Mouse (Mus musculus) heart, embryonic 12.5 days (tissue): ENCODE measurements around the gene Rab42. TPM values are rescaled to one million over a fixed set of nuclear protein-coding genes. Genes with fewer than 3 reads are reported as not detected.

ENCODE experiments used
- ATAC-seq: fragments of 200-750 bp; cut with Nextera tagmentation; 2 replicates; pipeline ENCODE4 v1.8.0; 2017; ENCODE audit warnings: moderate TSS enrichment, moderate library complexity; ENCODE audit not compliant: insufficient number of reproducible peaks, low FRiP score
- H3K27ac ChIP-seq: fragments of 300-500 bp; sonication (generic); 2 replicates; pipeline ENCODE4 v1.5.1; 2016; ENCODE audit warnings: mild to moderate bottlenecking, moderate library complexity; ENCODE audit not compliant: poor library complexity, severe bottlenecking
- H3K27me3 ChIP-seq: fragments of 300-500 bp; sonication (generic); replicated peaks from 2 replicates; pipeline ENCODE4 v1.6.1; 2016; ENCODE audit warnings: mild to moderate bottlenecking, moderate library complexity
- H3K36me3 ChIP-seq: fragments of 300-500 bp; sonication (generic); 2 replicates; pipeline ENCODE4 v1.6.1; 2016; ENCODE audit warnings: mild to moderate bottlenecking, moderate library complexity
- H3K4me1 ChIP-seq: fragments of 300-500 bp; sonication (generic); replicated peaks from 2 replicates; pipeline ENCODE4 v1.6.1; 2016; ENCODE audit warnings: mild to moderate bottlenecking
- H3K4me2 ChIP-seq: fragments of 300-500 bp; sonication (generic); 2 replicates; pipeline ENCODE4 v1.6.1; 2016; ENCODE audit warnings: mild to moderate bottlenecking, moderate library complexity
- H3K4me3 ChIP-seq: fragments of 300-500 bp; sonication (generic); 2 replicates; pipeline ENCODE4 v1.5.1; 2016; ENCODE audit warnings: mild to moderate bottlenecking
- H3K9ac ChIP-seq: fragments of 300-500 bp; sonication (generic); 2 replicates; pipeline ENCODE4 v1.6.1; 2016; ENCODE audit warnings: mild to moderate bottlenecking, moderate library complexity
- H3K9me3 ChIP-seq: fragments of 300-500 bp; sonication (generic); replicated peaks from 2 replicates; pipeline ENCODE4 v1.6.1; 2016; ENCODE audit warnings: mild to moderate bottlenecking, moderate library complexity
- WGBS: fragments of 180-500 bp; shearing (Covaris S2); methylation state at CpG from one replicate; pipeline ENCODE4 v1.1.7; 2016; 5-methylcytosine and 5-hydroxymethylcytosine counted together
- polyA plus RNA-seq: library from polyadenylated mRNA; unstranded; fragments of >200 nt; fragmentation: Nextera tagmentation; extraction: Ambion mirVana; gene quantifications from 2 replicates; pipeline ENCODE4 v1.2.1, GENCODE M21; 2016

Rab42 gene
- polyA plus RNA-seq, 1 experiment from 2014 or later = 1.1 TPM

DNA sequence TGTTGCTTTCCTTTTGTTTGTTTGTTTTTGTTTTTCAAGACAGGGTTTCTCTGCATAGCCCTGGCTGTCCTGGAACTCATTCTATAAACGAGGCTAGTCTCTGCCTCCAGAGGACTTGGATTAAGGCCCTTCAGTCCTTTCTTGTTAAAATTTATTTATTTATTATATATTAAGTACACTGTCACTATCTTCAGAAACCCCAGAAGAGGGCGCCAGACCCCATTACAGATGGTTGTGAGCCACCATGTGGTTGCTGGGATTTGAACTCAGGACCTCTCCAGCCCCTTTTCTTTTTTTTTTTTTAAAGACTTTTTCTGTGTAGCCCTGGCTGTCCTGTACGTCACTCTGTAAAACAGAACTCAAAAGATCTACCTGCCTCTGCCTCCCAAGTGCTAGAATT lies 48.2 kb downstream of the Rab42 start:
- H3K9ac ChIP-seq = no peak overlapping the region
- H3K4me2 ChIP-seq = no peak overlapping the region
- no peaks in the 10 kb centered on the region for H3K27me3 ChIP-seq
- H3K4me3 ChIP-seq = no peak overlapping the region
- 76% methylated on average over 3 of the region's 3 CpGs for WGBS
- peaks cover 43% of the 10 kb centered on the region for H3K4me1 ChIP-seq
- ATAC-seq = no peak
- no peaks in the 10 kb centered on the region for H3K9me3 ChIP-seq
- H3K27ac ChIP-seq = no peak overlapping the region
- peaks cover 17% of the 10 kb centered on the region for H3K36me3 ChIP-seq

DNA sequence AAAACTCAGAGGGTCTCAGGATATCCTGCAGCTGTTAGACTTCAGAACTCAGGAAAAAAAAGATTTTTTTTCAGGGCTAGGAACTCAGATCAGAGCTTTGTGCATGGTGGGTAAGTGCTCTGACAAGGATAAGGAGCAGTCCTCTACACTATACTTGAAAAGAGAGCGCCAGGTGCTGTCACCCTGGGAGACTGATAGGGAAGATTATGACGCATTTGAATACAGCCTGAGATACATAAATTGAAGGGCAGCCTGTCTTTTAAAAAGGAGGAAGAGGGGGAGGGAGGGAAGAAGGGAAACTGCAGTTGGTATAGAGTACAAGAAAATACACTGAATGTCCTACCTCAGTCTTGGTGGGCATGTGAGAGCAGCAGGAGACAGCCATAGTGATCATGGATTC lies 49.6 kb downstream of the Rab42 start:
- Histone ChIP-seq H3K9ac (no peak overlapping the region), H3K27ac (peak overlapping the region; percentile 44), H3K4me1 (peaks cover 29% of the 10 kb centered on the region), H3K4me2 (no peak overlapping the region), H3K36me3 (peaks cover 29% of the 10 kb centered on the region), H3K27me3 (no peaks in the 10 kb centered on the region), H3K4me3 (no peak overlapping the region), H3K9me3 (no peaks in the 10 kb centered on the region)
- 48% methylated on average over 2 of the region's 2 CpGs for WGBS
- no peak for ATAC-seq

DNA sequence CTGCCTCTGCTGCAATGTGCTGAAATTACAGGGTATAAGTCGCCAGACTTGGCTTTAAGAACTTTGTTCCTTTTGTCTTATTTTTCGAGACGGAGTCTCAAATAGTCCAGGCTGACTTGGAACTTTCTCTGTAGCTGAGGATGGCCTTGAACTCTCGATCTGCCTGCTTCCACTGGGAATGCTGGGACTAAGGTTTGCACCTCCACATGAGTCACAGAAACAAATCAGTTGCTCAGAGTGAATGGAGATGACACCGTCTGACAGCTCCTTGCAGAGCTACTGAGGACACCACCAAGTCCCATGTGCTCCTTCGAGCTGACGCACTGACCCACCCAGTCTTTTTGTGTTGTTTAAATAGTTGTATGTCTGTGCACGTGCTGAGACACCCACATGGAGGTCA lies 50.1 kb downstream of the Rab42 start:
- WGBS = 81% methylated on average over 8 of the region's 8 CpGs

More for the DNA sequence above, 50.1 kb downstream of the Rab42 start:
- no peaks in the 10 kb centered on the region for H3K9me3 ChIP-seq
- peaks cover 34% of the 10 kb centered on the region for H3K36me3 ChIP-seq
- H3K4me3 ChIP-seq = no peak overlapping the region
- H3K4me1 ChIP-seq = peaks cover 25% of the 10 kb centered on the region
- no peaks in the 10 kb centered on the region for H3K27me3 ChIP-seq
- no peak for ATAC-seq
- H3K27ac ChIP-seq = no peak overlapping the region
- H3K4me2 ChIP-seq = no peak overlapping the region
- H3K9ac ChIP-seq = no peak overlapping the region

Other genes with a start within 250 kb of the Rab42 start
- 0.15 and 0.28 TPM in 2 replicates for gene Gm10300, start 228.7 kb downstream of the Rab42 start, polyA plus RNA-seq
- 97.6 and 102 TPM in 2 replicates for gene Epb41, start 228.1 kb downstream of the Rab42 start, polyA plus RNA-seq
- gene Oprd1, start 158.9 kb downstream of the Rab42 start, polyA plus RNA-seq = 1.3 and 1.5 TPM in 2 replicates
- 77.1 and 80.1 TPM in 2 replicates for gene Ythdf2, start 91.1 kb downstream of the Rab42 start, polyA plus RNA-seq
- 26.3 and 27.3 TPM in 2 replicates for gene Gmeb1, start 41.8 kb downstream of the Rab42 start, polyA plus RNA-seq
- gene Taf12, start 29.0 kb downstream of the Rab42 start, polyA plus RNA-seq = 34.7 and 39.5 TPM in 2 replicates
- gene Trnau1ap, start 26.2 kb upstream of the Rab42 start, polyA plus RNA-seq = 64.8 and 68.5 TPM in 2 replicates
- gene Rcc1, start 50.2 kb upstream of the Rab42 start, polyA plus RNA-seq = 39.2 and 47.1 TPM in 2 replicates
- 19.5 and 22.9 TPM in 2 replicates for gene Phactr4, start 119.1 kb upstream of the Rab42 start, polyA plus RNA-seq
- gene Med18, start 160.5 kb upstream of the Rab42 start, polyA plus RNA-seq = 16.4 and 18.2 TPM in 2 replicates
- gene Sesn2, start 207.1 kb upstream of the Rab42 start, polyA plus RNA-seq = 10.3 and 10.5 TPM in 2 replicates
- gene Atpif1, start 230.3 kb upstream of the Rab42 start, polyA plus RNA-seq = 1,373 and 1,377 TPM in 2 replicates
- gene Dnajc8, start 232.2 kb upstream of the Rab42 start, polyA plus RNA-seq = 130 and 135 TPM in 2 replicates